Mouse (Mus musculus): ENCODE measurements around the gene Pip5kl1. TPM values are rescaled to one million over a fixed set of nuclear protein-coding genes. Genes with fewer than 3 reads are reported as not detected.

The Pip5kl1 gene
- polyA plus RNA-seq, 1 experiment, result not detected

- peak overlapping the region; percentile 92 for H3K4me3 ChIP-seq (ENCODE audit: insufficient read depth, low read depth, low read length)
- H3K4me1 ChIP-seq (ENCODE audit: control insufficient read depth, insufficient read depth, insufficient read length, low read length), result peaks cover 7% of the 10 kb centered on the region; the same call in 1 of the 2 replicates
- peak overlapping the region; percentile 93 for H3K27ac ChIP-seq (replicated peaks; ENCODE audit: low read depth, low read length)
These were observed 34.3 kb downstream of the Pip5kl1 start for GRCm38 (mm10) chr2:32608778-32609435.

GRCm38 (mm10) chr2:32610610-32611229 is 36.1 kb downstream of the Pip5kl1 start:
- Histone ChIP-seq H3K4me1 (ENCODE audit: control insufficient read depth, insufficient read depth, insufficient read length, low read length) (peaks cover 7% of the 10 kb centered on the region; the same call in 1 of the 2 replicates), H3K27ac (replicated peaks; ENCODE audit: low read depth, low read length) (0 out of 2 replicates have a peak overlapping the region, but pooled peaks have one; percentile 4), H3K4me3 (ENCODE audit: insufficient read depth, low read depth, low read length) (peak overlapping the region; percentile 92)

DNA sequence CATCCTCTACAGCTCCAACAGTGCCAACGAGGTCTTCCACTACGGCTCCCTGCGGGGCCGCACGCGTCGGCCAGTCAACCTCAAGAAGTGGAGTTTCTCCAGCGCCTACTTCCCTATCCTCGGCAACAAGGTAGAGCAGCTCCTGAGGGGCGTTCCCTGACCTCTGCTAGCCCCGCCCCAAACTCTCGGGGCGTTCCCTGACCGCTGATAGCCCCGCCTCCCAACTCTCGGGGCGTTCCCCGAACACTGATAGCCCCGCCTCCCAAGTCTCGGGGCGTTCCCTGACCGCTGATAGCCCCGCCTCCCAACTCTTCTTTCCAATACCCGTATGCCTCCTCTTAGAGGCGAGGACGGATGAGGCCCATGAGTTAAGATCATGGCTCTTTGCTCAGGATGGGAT is 37.7 kb downstream of the Pip5kl1 start:
- H3K4me3 ChIP-seq (ENCODE audit: insufficient read depth, low read depth, low read length), result no peak overlapping the region
- no peak overlapping the region for H3K27ac ChIP-seq (replicated peaks; ENCODE audit: low read depth, low read length)
- H3K4me1 ChIP-seq (ENCODE audit: control insufficient read depth, insufficient read depth, insufficient read length, low read length), result peaks cover 7% of the 10 kb centered on the region; the same call in 1 of the 2 replicates

DNA sequence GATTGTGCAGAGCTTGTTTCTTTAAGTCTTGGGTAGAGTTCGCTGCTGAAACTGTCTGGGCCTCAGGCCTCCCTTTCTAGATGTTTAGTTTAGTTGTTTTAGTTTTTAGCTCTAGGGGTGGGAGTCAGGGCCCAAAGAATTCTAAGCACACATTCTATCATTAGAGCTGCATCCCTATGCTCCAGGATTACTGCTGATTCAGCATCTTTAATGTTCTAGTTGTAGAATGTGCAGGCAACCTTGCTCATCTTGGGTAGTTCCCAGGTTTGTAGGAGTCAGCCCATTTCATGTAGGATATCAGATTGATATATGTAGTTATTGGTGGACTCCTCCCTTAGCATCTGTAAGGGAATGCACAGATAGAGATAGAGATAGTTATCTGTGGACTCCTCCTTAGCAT is 42.5 kb downstream of the Pip5kl1 start:
- Histone ChIP-seq H3K4me1 (ENCODE audit: control insufficient read depth, insufficient read depth, insufficient read length, low read length) (peaks cover 17% of the 10 kb centered on the region), H3K27ac (replicated peaks; ENCODE audit: low read depth, low read length) (no peak overlapping the region), H3K4me3 (ENCODE audit: insufficient read depth, low read depth, low read length) (no peak overlapping the region)

DNA sequence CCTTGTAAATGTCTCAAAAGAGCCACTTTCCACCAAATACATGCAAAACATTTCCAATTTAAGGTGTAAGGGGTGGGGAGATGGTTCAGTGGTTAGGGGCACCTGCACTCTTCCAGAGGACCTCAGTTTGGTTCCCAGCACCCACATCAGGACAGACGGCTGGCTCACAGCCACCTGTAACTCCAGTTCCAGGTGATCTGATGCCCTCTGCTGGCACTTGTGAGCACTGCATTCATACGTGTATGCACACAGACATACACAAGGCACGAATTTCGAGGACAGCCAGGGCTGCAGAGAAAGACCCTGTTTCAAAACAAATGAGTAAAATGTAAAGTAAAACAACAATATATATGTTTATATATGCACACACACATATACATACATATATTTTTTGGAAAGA is 43.0 kb downstream of the Pip5kl1 start:
- no peak overlapping the region for H3K27ac ChIP-seq (replicated peaks; ENCODE audit: low read depth, low read length)
- peaks cover 17% of the 10 kb centered on the region for H3K4me1 ChIP-seq (ENCODE audit: control insufficient read depth, insufficient read depth, insufficient read length, low read length)
- no peak overlapping the region for H3K4me3 ChIP-seq (ENCODE audit: insufficient read depth, low read depth, low read length)

GRCm38 (mm10) chr2:32618051-32618450 is 43.5 kb downstream of the Pip5kl1 start:
- Histone ChIP-seq H3K4me1 (ENCODE audit: control insufficient read depth, insufficient read depth, insufficient read length, low read length) (peaks cover 18% of the 10 kb centered on the region), H3K27ac (replicated peaks; ENCODE audit: low read depth, low read length) (0 out of 2 replicates have a peak overlapping the region, but pooled peaks have one; percentile 36), H3K4me3 (ENCODE audit: insufficient read depth, low read depth, low read length) (no peak overlapping the region)

GRCm38 (mm10) chr2:32620682-32621516 is 46.3 kb downstream of the Pip5kl1 start:
- peak overlapping the region; percentile 97 for H3K27ac ChIP-seq (replicated peaks; ENCODE audit: low read depth, low read length)
- peak overlapping the region; percentile 19 for H3K4me3 ChIP-seq (ENCODE audit: insufficient read depth, low read depth, low read length)
- H3K4me1 ChIP-seq (ENCODE audit: control insufficient read depth, insufficient read depth, insufficient read length, low read length), result peaks cover 23% of the 10 kb centered on the region

DNA sequence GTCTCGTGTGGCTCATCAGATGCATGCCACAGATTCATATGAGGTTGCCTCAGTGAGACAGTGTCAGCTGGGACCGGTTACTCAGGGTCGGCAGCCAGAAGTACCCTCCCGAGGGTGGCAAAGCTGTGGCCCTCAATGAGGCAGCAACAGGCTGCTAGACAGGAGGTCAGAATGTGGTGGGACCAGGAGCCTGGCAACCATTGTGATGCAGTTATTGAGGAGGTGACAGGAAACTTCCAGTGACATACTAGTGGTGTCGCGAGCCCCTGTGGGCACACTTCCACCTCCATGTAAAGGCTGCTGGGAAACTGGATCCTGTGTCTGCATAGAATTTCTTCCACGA is 46.9 kb downstream of the Pip5kl1 start, which contains the start of gene Ak1:
Ak1 (plus strand) TSS at position 242 of the 343 bp plus-strand sequence.
- H3K4me1 ChIP-seq (ENCODE audit: control insufficient read depth, insufficient read depth, insufficient read length, low read length), result peaks cover 23% of the 10 kb centered on the region
- peak within 1 kb of the TSS; percentile 19 for H3K4me3 ChIP-seq (ENCODE audit: insufficient read depth, low read depth, low read length)
- peak within 1 kb of the TSS; percentile 97 for H3K27ac ChIP-seq (replicated peaks; ENCODE audit: low read depth, low read length)

DNA sequence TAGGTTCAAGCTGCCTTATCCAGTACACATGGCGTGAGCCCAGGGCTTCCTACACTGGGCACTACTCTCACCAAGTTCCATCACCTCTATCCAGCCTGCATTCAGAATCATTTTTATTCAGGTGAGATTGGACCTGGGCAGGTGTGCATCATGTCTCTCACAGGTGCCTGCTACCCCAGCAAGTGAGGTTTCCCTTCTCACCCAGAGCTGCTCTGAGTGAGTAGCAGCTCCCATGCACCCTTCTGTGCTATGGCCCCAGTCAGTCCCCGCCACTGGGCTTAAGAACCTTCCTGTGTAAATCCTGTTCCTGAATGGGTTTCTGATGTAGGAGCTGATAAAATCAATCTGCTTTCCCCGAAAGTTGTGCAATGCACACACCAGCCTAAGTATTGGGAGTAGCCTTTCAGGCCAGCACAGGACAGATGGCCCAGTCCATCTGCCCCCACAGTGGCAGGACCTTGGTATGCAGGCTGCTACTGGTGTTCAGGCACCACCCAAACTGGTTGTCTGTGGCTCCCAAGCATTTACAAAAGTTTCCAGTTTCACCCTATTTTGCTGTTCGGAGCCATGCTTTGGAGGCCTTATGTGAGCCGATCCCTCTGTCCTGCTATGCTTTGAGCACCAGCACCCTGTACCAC is 49.6 kb downstream of the Pip5kl1 start:
- Histone ChIP-seq H3K4me3 (ENCODE audit: insufficient read depth, low read depth, low read length) (no peak overlapping the region), H3K4me1 (ENCODE audit: control insufficient read depth, insufficient read depth, insufficient read length, low read length) (peaks cover 28% of the 10 kb centered on the region), H3K27ac (replicated peaks; ENCODE audit: low read depth, low read length) (0 out of 2 replicates have a peak overlapping the region, but pooled peaks have one; percentile 18)

DNA sequence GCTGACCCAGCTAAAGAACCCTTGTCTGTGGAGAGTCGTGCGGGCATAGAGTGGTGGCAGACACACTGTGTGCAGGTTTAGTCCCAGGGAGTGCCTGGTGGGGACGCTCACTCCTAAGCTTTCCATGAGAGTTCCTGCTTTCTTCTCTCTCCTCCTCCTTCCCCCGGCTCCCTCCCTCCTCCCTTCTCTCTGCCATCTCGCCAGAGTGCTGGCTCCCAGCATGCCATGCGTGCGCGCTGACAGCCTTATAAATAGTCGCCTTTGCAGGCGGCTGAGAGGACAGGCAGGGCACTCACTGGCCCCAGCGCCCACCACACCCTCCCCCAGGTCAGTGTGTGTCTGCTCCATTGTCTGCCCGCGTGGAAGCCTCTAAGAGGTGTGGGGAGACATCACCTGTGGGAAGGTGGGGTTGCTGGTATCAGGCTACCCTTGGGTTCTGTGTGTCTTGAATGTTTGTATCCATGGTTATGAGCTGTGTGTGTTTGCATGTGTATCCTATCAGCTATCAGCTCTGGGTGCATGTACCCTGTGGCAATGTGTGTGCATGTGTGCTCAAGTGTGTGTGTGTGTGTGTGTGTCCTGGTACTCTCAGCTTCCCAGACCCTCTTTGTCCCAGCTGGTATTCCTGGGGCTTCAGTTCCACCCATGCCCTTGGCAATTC is 50.7 kb downstream of the Pip5kl1 start:
- H3K27ac ChIP-seq (replicated peaks; ENCODE audit: low read depth, low read length), result peak overlapping the region; percentile 57
- peak overlapping the region; percentile 67 for H3K4me3 ChIP-seq (ENCODE audit: insufficient read depth, low read depth, low read length)
- H3K4me1 ChIP-seq (ENCODE audit: control insufficient read depth, insufficient read depth, insufficient read length, low read length), result peaks cover 20% of the 10 kb centered on the region

- H3K4me1 ChIP-seq (ENCODE audit: control insufficient read depth, insufficient read depth, insufficient read length, low read length), result peaks cover 20% of the 10 kb centered on the region
These were observed 51.5 kb downstream of the Pip5kl1 start for GRCm38 (mm10) chr2:32625873-32626694.

GRCm38 (mm10) chr2:32627266-32628043 is 52.9 kb downstream of the Pip5kl1 start:
- H3K27ac ChIP-seq (replicated peaks; ENCODE audit: low read depth, low read length), result no peak overlapping the region
- no peak overlapping the region for H3K4me3 ChIP-seq (ENCODE audit: insufficient read depth, low read depth, low read length)
- H3K4me1 ChIP-seq (ENCODE audit: control insufficient read depth, insufficient read depth, insufficient read length, low read length), result peaks cover 15% of the 10 kb centered on the region

More at GRCm38 (mm10) chr2:32625873-32626694, 51.5 kb downstream of the Pip5kl1 start:
- Histone ChIP-seq H3K4me3 (ENCODE audit: insufficient read depth, low read depth, low read length) (peak overlapping the region; percentile 67), H3K27ac (replicated peaks; ENCODE audit: low read depth, low read length) (peak overlapping the region; percentile 57)

DNA sequence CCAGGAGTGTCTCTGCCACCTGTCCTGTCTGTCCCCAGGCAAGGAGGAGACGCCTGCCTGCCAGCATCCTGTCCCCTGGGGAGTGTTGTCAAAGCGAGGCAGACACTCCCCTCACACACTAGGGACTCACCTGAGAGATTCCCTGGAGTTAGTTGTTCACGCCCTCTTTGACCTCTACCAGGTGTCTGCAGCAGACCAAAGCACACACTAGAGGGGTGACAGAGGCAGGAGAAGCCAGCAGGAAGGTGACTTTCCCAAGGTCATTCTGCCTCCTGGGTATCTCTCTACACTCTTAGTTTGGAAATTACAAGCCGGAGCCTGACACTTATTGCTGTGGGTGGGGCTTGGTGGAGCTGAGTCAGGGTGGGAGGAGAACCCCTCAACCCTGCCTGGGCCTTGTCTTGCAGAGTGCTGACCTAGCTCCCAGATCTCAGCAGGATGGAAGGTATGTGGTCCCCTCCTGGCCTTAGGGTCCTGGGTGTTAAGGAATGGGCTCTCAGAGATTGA is 53.5 kb downstream of the Pip5kl1 start:
- Histone ChIP-seq H3K4me1 (ENCODE audit: control insufficient read depth, insufficient read depth, insufficient read length, low read length) (peaks cover 14% of the 10 kb centered on the region), H3K27ac (replicated peaks; ENCODE audit: low read depth, low read length) (peak overlapping the region; percentile 4; the same call in 1 of the 2 replicates), H3K4me3 (ENCODE audit: insufficient read depth, low read depth, low read length) (peak overlapping the region; percentile 36)
